In genomic region chr5:99414293-99414692, GRCm38 (mm10) we compare ENCODE assay signal across 22 mouse cellular contexts.
A peak's percentile ranks its signal among the peaks of the same experiment; 100 is the strongest.
DNase-seq lines count a peak whose midpoint lies in the region; ATAC-seq lines count a peak whose summit lies in the region.
"Had no signal": no experiment of that assay in that cellular context is flagged by ENCODE, and none has a peak within 500 bp of the region (broad histone marks: within the 10 kb centered on the region; RNA-seq: fewer than 3 reads in every experiment).

No protein-coding gene starts in this region.

- no peak overlapping the region for H3K4me2 ChIP-seq in midbrain, embryonic 11.5 days
- H3K4me2 ChIP-seq in midbrain, embryonic 16.5 days (ENCODE audit: low read length) = no peak overlapping the region
- H3K4me2 ChIP-seq: embryonic facial prominence, embryonic 13.5 days; midbrain, embryonic 12.5 days; neural tube, embryonic 15.5 days had no signal

- H3K27ac ChIP-seq in midbrain, embryonic 11.5 days (ENCODE audit: low read depth, low read length) = no peak overlapping the region
- H3K27ac ChIP-seq in midbrain, embryonic 16.5 days (ENCODE audit: low read length) = no peak overlapping the region
- H3K27ac ChIP-seq: embryonic facial prominence, embryonic 13.5 days; hindbrain, embryonic 10.5 days; midbrain, embryonic 12.5 days; neural tube, embryonic 15.5 days had no signal

- no peaks in the 10 kb centered on the region for H3K9me3 ChIP-seq in midbrain, embryonic 11.5 days (ENCODE audit: control insufficient read depth, low read length)
- no peaks in the 10 kb centered on the region for H3K9me3 ChIP-seq in midbrain, embryonic 16.5 days (replicated peaks; ENCODE audit: control insufficient read depth, low read length, poor library complexity, severe bottlenecking)
- H3K9me3 ChIP-seq: embryonic facial prominence, embryonic 13.5 days; hindbrain, embryonic 10.5 days; midbrain, embryonic 12.5 days; neural tube, embryonic 15.5 days had no signal

- no peak for ATAC-seq in midbrain, embryonic 11.5 days (ENCODE audit: low FRiP score)
- no peak for ATAC-seq in midbrain, embryonic 16.5 days
- ATAC-seq in common myeloid progenitor, adult 5-6 weeks (replicated peaks; ENCODE audit: low read depth, poor library complexity, severe bottlenecking) = peak; percentile 67
- peak; percentile 97 for ATAC-seq in neutrophil, adult 5-6 weeks (ENCODE audit: extremely low read depth, insufficient number of reproducible peaks, low FRiP score, poor library complexity, severe bottlenecking)
- ATAC-seq: activated CD4-positive, CD25-positive, alpha-beta regulatory T cell, adult 4 months; forebrain, embryonic 14.5 days; Patski had no signal

- no peaks in the 10 kb centered on the region for H3K4me1 ChIP-seq in midbrain, embryonic 11.5 days (ENCODE audit: control insufficient read depth, insufficient read depth, low read length)
- no peaks in the 10 kb centered on the region for H3K4me1 ChIP-seq in midbrain, embryonic 16.5 days (ENCODE audit: control insufficient read depth, insufficient read depth, low read length)
- H3K4me1 ChIP-seq: hindbrain, embryonic 10.5 days; midbrain, embryonic 12.5 days; neural tube, embryonic 15.5 days had no signal

- no peak overlapping the region for H3K9ac ChIP-seq in midbrain, embryonic 11.5 days (ENCODE audit: low read length)
- H3K9ac ChIP-seq in midbrain, embryonic 16.5 days (ENCODE audit: low read depth, low read length) = no peak overlapping the region
- H3K9ac ChIP-seq: embryonic facial prominence, embryonic 13.5 days; midbrain, embryonic 12.5 days; neural tube, embryonic 15.5 days had no signal

- intact Hi-C loops in left cerebral cortex, postnatal 4 days (cut with DNase I) = no loop called here

- WGBS in midbrain, embryonic 11.5 days = 88% methylated on average over 6 of the region's 6 CpGs
- WGBS in midbrain, embryonic 16.5 days = 91% methylated on average over 6 of the region's 6 CpGs

- no peaks in the 10 kb centered on the region for H3K36me3 ChIP-seq in midbrain, embryonic 11.5 days (ENCODE audit: control insufficient read depth, insufficient read depth, low read length)
- no peaks in the 10 kb centered on the region for H3K36me3 ChIP-seq in midbrain, embryonic 16.5 days (ENCODE audit: control insufficient read depth, insufficient read depth, low read length)
- H3K36me3 ChIP-seq: embryonic facial prominence, embryonic 13.5 days; hindbrain, embryonic 10.5 days; midbrain, embryonic 12.5 days; neural tube, embryonic 15.5 days had no signal

- H3K4me3 ChIP-seq in midbrain, embryonic 11.5 days (ENCODE audit: low read depth, low read length) = no peak overlapping the region
- H3K4me3 ChIP-seq in midbrain, embryonic 16.5 days (ENCODE audit: low read depth, low read length) = no peak overlapping the region
- H3K4me3 ChIP-seq: embryonic facial prominence, embryonic 13.5 days; hindbrain, embryonic 10.5 days; midbrain, embryonic 12.5 days; neural tube, embryonic 15.5 days had no signal

- peak; percentile 21 for DNase-seq in midbrain, embryonic 11.5 days (ENCODE audit: low spot score, missing footprints)
- DNase-seq in thymus, postnatal 0 days (ENCODE audit: low spot score) = no peak
- DNase-seq in left cerebral cortex, postnatal 4 days = no peak
- DNase-seq in right cerebral cortex, postnatal 25 days = no peak
- DNase-seq: adrenal gland, postnatal 25 days; cerebellum, adult 9-11 months; gastrocnemius, postnatal 14 days; kidney, adult 18-20 months; kidney, postnatal 25 days; liver; lung, postnatal 14 days; right cerebral cortex, postnatal 14 days had no signal

- H3K27me3 ChIP-seq in midbrain, embryonic 11.5 days (ENCODE audit: control insufficient read depth, insufficient read depth, low read length) = peaks cover 2% of the 10 kb centered on the region; the same call in 1 of the 2 replicates
- H3K27me3 ChIP-seq in midbrain, embryonic 16.5 days (ENCODE audit: control insufficient read depth, insufficient read depth, low read depth, low read length) = no peaks in the 10 kb centered on the region
- H3K27me3 ChIP-seq: embryonic facial prominence, embryonic 13.5 days; neural tube, embryonic 15.5 days; Patski had no signal

Comparison
In these comparisons a context has a peak if more than half of its experiments do, and no peak if none do; other contexts are left out.
1. ATAC-seq: peak in common myeloid progenitor, adult 5-6 weeks (single experiment) and neutrophil, adult 5-6 weeks (single experiment); none in midbrain, embryonic 11.5 days (single experiment) and midbrain, embryonic 16.5 days (single experiment).